Mouse (Mus musculus) CH12.LX (cell line): ENCODE data around the gene Ap5b1. TPM values are rescaled to one million over a fixed set of nuclear protein-coding genes. Genes with fewer than 3 reads are reported as not detected.

Source experiments
- DNase-seq: peaks from one replicate; pipeline ENCODE4 v3.0.0-alpha.2; 2013; ENCODE audit errors: extremely low read depth
- H3K27ac ChIP-seq: 2 replicates; pipeline ENCODE4 v1.5.1; 2012; ENCODE audit warnings: low read depth, mild to moderate bottlenecking, control low read depth, moderate library complexity; ENCODE audit not compliant: insufficient read depth
- H3K27me3 ChIP-seq: replicated peaks from 2 replicates; pipeline ENCODE3; 2012; ENCODE audit warnings: inconsistent platforms
- H3K36me3 ChIP-seq, 2 experiments: replicated peaks in 1 of 2; 2 replicates each; pipeline versions ENCODE3 to v1.6.1; 2012; ENCODE audit warnings: inconsistent platforms in 1 of 2, low read length in 1 of 2, mild to moderate bottlenecking in 1 of 2, mixed read lengths in 1 of 2, moderate library complexity in 1 of 2; ENCODE audit not compliant: control insufficient read depth in 1 of 2, insufficient read depth in 1 of 2
- H3K4me1 ChIP-seq, 2 experiments: 2 replicates each; pipeline ENCODE4 v1.6.1; 2012; ENCODE audit warnings: inconsistent platforms in 1 of 2, moderate library complexity in 1 of 2; ENCODE audit not compliant: insufficient read depth in 2 of 2, control insufficient read depth in 1 of 2
- H3K4me2 ChIP-seq: 2 replicates; pipeline ENCODE4 v1.6.1; 2012; ENCODE audit warnings: low read depth, mild to moderate bottlenecking, control low read depth; ENCODE audit not compliant: poor library complexity, insufficient read depth, severe bottlenecking
- H3K4me3 ChIP-seq, 3 experiments: fragments of 150-350 bp in 1 of 3; sonication (generic) in 1 of 3; replicated peaks in 1 of 3; 2 replicates each; pipeline versions ENCODE3 to v1.5.1; 2011 to 2012; ENCODE audit warnings: low read depth in 2 of 3, low read length in 2 of 3, mild to moderate bottlenecking in 2 of 3, moderate library complexity in 2 of 3, control low read depth in 1 of 3, improper control_type of control experiment in 1 of 3, inconsistent platforms in 1 of 3, mixed read lengths in 1 of 3; ENCODE audit not compliant: poor library complexity in 1 of 3
- H3K79me2 ChIP-seq: replicated peaks from 2 replicates; pipeline ENCODE4 v1.6.1; 2012; ENCODE audit warnings: mild to moderate bottlenecking, moderate library complexity; ENCODE audit not compliant: control insufficient read depth, poor library complexity, insufficient read depth, severe bottlenecking; ENCODE audit errors: extremely low read depth
- H3K9ac ChIP-seq: 2 replicates; pipeline ENCODE4 v1.6.1; 2012; ENCODE audit warnings: low read depth, mild to moderate bottlenecking, control low read depth, moderate library complexity; ENCODE audit not compliant: insufficient read depth
- H3K9me3 ChIP-seq: replicated peaks from 2 replicates; pipeline ENCODE3; 2012; ENCODE audit warnings: low read length, inconsistent platforms, mixed read lengths
- CHD2 ChIP-seq: IDR thresholded peaks from 2 replicates; pipeline ENCODE4 v1.6.1; 2011; ENCODE audit warnings: low read length, improper control_type of control experiment
- CTCF ChIP-seq, 2 experiments: IDR thresholded peaks in 1 of 2; conservative IDR thresholded peaks in 1 of 2; 2 replicates each; pipeline ENCODE4 v1.5.1; 2011 to 2012; ENCODE audit warnings: low read depth in 2 of 2, low read length in 2 of 2, improper control_type of control experiment in 1 of 2, inconsistent platforms in 1 of 2, mild to moderate bottlenecking in 1 of 2, moderate library complexity in 1 of 2
- E2F4 ChIP-seq: IDR thresholded peaks from 2 replicates; pipeline ENCODE4 v1.6.1; 2011; ENCODE audit warnings: low read depth, low read length, improper control_type of control experiment; ENCODE audit not compliant: insufficient replicate concordance
- EP300 ChIP-seq: IDR thresholded peaks from 2 replicates; pipeline ENCODE4 v1.6.1; 2011; ENCODE audit warnings: low read length, improper control_type of control experiment
- GABPA ChIP-seq: IDR thresholded peaks from 2 replicates; pipeline ENCODE4 v1.6.1; 2012; ENCODE audit warnings: low read depth, low read length, improper control_type of control experiment, inconsistent platforms; ENCODE audit not compliant: insufficient replicate concordance
- HCFC1 ChIP-seq: IDR thresholded peaks from 2 replicates; pipeline ENCODE4 v1.6.1; 2012; ENCODE audit warnings: low read depth, mild to moderate bottlenecking, inconsistent platforms, low read length, improper control_type of control experiment
- IRF4 ChIP-seq: IDR thresholded peaks from 2 replicates; pipeline ENCODE4 v1.6.1; 2014; ENCODE audit warnings: low read depth, mild to moderate bottlenecking, inconsistent platforms, low read length, improper control_type of control experiment
- JUND ChIP-seq: conservative IDR thresholded peaks from 2 replicates; pipeline ENCODE4 v1.6.1; 2011; ENCODE audit warnings: low read depth, low read length, improper control_type of control experiment
- KAT2A ChIP-seq: IDR thresholded peaks from 2 replicates; pipeline ENCODE4 v1.6.1; 2012; ENCODE audit warnings: low read length, improper control_type of control experiment, inconsistent platforms; ENCODE audit not compliant: insufficient replicate concordance
- MAX ChIP-seq: IDR thresholded peaks from 2 replicates; pipeline ENCODE4 v1.6.1; 2011; ENCODE audit warnings: low read length, improper control_type of control experiment
- MEF2A ChIP-seq: IDR thresholded peaks from 2 replicates; pipeline ENCODE4 v1.6.1; 2014; ENCODE audit warnings: low read depth, mild to moderate bottlenecking, inconsistent platforms, low read length, improper control_type of control experiment, borderline replicate concordance
- MXI1 ChIP-seq: IDR thresholded peaks from 2 replicates; pipeline ENCODE4 v1.6.1; 2011; ENCODE audit warnings: mild to moderate bottlenecking, low read depth, low read length, improper control_type of control experiment
- NELFE ChIP-seq: IDR thresholded peaks from 2 replicates; pipeline ENCODE4 v1.6.1; 2011; ENCODE audit warnings: low read depth, low read length, improper control_type of control experiment
- NRF1 ChIP-seq: IDR thresholded peaks from 2 replicates; pipeline ENCODE4 v1.6.1; 2014; ENCODE audit warnings: low read depth, mild to moderate bottlenecking, inconsistent platforms, low read length, improper control_type of control experiment, moderate library complexity
- PAX5 ChIP-seq: IDR thresholded peaks from 2 replicates; pipeline ENCODE4 v1.6.1; 2012; ENCODE audit warnings: low read length, inconsistent platforms, mixed read lengths
- POLR2AphosphoS2 ChIP-seq: IDR thresholded peaks from 2 replicates; pipeline ENCODE4 v1.6.1; 2011; ENCODE audit warnings: low read depth, low read length, improper control_type of control experiment
- RAD21 ChIP-seq: IDR thresholded peaks from 2 replicates; pipeline ENCODE4 v1.6.1; 2011; ENCODE audit warnings: low read depth, mild to moderate bottlenecking, low read length, improper control_type of control experiment, moderate library complexity
- RCOR1 ChIP-seq: conservative IDR thresholded peaks from 2 replicates; pipeline ENCODE4 v1.6.1; 2012; ENCODE audit warnings: low read depth, mild to moderate bottlenecking, inconsistent platforms, low read length, improper control_type of control experiment
- SMC3 ChIP-seq: IDR thresholded peaks from 2 replicates; pipeline ENCODE4 v1.6.1; 2011; ENCODE audit warnings: low read depth, low read length, improper control_type of control experiment
- TBP ChIP-seq: conservative IDR thresholded peaks from 2 replicates; pipeline ENCODE4 v1.6.1; 2011; ENCODE audit warnings: low read depth, low read length, improper control_type of control experiment
- USF1 ChIP-seq: IDR thresholded peaks from 2 replicates; pipeline ENCODE4 v1.6.1; 2014; ENCODE audit warnings: low read depth, mild to moderate bottlenecking, inconsistent platforms, low read length, improper control_type of control experiment
- ZC3H11A ChIP-seq: IDR thresholded peaks from 2 replicates; pipeline ENCODE4 v1.6.1; 2012; ENCODE audit warnings: low read depth, mild to moderate bottlenecking, inconsistent platforms, low read length, improper control_type of control experiment
- ZKSCAN1 ChIP-seq: IDR thresholded peaks from 2 replicates; pipeline ENCODE4 v1.6.1; 2012; ENCODE audit warnings: low read depth, inconsistent platforms, low read length, improper control_type of control experiment, borderline replicate concordance
- ZMIZ1 ChIP-seq: IDR thresholded peaks from 2 replicates; pipeline ENCODE4 v1.6.1; 2012; ENCODE audit warnings: low read depth, mild to moderate bottlenecking, inconsistent platforms, low read length, improper control_type of control experiment
- dilution Hi-C: fragments of 300-500 bp; cut with MboI; formaldehyde crosslinking; loops from 2 replicates; pipeline ENCODE4 v1.14.3; 2020; ENCODE audit warnings: low sequenced_read_pairs; ENCODE audit not compliant: extremely low pct_unique_long_range_greater_than_20kb, extremely low pct_ligation_motif_present
- in situ Hi-C: fragments of 300-500 bp; cut with MboI; formaldehyde crosslinking; loops from 3 replicates; pipeline ENCODE4 v1.14.3; 2019; ENCODE audit warnings: low sequenced_read_pairs, low pct_ligation_motif_present, low pct_unique_long_range_greater_than_20kb, mixed read lengths
- polyA plus RNA-seq: library from polyadenylated mRNA; unstranded; fragments of >175 nt; gene quantifications from 2 replicates; pipeline ENCODE4 v1.2.1, GENCODE M21; 2012; ENCODE audit warnings: low read depth; ENCODE audit not compliant: insufficient read length
- total RNA-seq, 2 experiments: library from RNA; depleted of rRNA; stranded (reverse); fragments of 300-350 nt in 1 of 2; fragments of >200 nt in 1 of 2; gene quantifications; 2 replicates each; pipeline ENCODE4 v1.2.3; 2012 to 2014

The Ap5b1 gene
- total and polyA plus RNA-seq, 3 experiments: 3.6 to 9.6 (median 8.5) TPM

DNA sequence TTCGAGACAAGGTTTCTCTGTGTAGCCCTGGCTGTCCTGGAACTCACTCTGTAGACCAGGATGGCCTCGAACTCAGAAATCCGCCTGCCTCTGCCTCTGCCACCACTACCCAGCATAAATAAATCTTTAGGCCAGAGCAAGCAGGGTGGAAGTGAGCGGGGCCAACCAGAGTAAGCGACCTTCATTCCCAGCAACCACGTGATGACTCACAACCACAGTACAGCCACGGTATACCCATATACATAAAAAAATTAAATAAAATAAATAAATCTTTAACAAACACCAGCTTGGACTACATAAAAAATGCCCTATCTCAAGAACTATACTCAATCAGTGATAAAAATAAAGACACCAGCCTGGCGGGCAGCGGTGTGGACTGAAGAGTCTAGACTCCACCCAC is 24.5 kb upstream of the Ap5b1 start:
- dilution Hi-C loops (no loop called here), in situ Hi-C loops (no loop called here)
- no peak overlapping the region for H3K9ac ChIP-seq
- TF ChIP-seq USF1 (no peak), MXI1 (no peak), RAD21 (no peak), EP300 (no peak), TBP (no peak), JUND (no peak), E2F4 (no peak), MEF2A (no peak), MAX (no peak), RCOR1 (no peak), ZKSCAN1 (no peak), POLR2AphosphoS2 (no peak), CHD2 (no peak), HCFC1 (no peak), IRF4 (no peak), CTCF (conservative IDR thresholded peaks at IDR 0.05 in 1 of 2, IDR thresholded peaks at IDR 0.05 in 1 of 2; ENCODE audit: low read depth in 2 of 2, low read length in 2 of 2) (no peak)
- H3K4me3 ChIP-seq: no peak overlapping the region
- peaks cover 2% of the 10 kb centered on the region for H3K9me3 ChIP-seq
- no peaks in the 10 kb centered on the region for H3K79me2 ChIP-seq
- H3K27ac ChIP-seq: no peak overlapping the region
- peaks cover 26% of the 10 kb centered on the region for H3K27me3 ChIP-seq
- H3K4me2 ChIP-seq: no peak overlapping the region
- H3K36me3 ChIP-seq: no peaks in the 10 kb centered on the region
- no peak for DNase-seq
- peaks cover 0 to 20% of the 10 kb centered on the region in 2 experiments; a peak in 2 of 4 replicates for H3K4me1 ChIP-seq

DNA sequence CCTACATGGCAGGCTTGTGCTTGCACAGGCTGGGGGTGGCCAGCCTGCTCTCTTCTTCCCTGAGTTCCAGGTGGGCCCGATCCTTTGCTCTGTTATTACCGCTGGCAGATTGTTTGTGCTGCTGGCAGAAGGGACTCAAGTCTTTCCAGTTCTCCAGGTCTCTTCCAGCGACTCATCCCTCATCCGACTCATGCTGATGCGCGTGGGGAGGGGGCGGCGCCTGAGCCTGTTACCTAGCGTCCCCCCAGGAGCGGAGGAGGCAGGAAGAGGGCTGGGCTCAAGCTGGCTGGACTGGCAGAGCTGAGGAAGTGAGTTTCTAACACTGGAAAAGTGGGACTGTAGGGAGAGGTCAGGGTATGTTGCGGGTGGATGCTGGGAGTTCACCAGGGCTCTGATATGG is 23.8 kb upstream of the Ap5b1 start:
- no peak for TF ChIP-seq PAX5
- no peak for TF ChIP-seq MXI1
- TF ChIP-seq CTCF (conservative IDR thresholded peaks at IDR 0.05 in 1 of 2, IDR thresholded peaks at IDR 0.05 in 1 of 2; ENCODE audit: low read depth in 2 of 2, low read length in 2 of 2): no peak
- no peak for TF ChIP-seq EP300
- no peak for TF ChIP-seq SMC3
- TF ChIP-seq NELFE: no peak
- TF ChIP-seq ZC3H11A: no peak
- TF ChIP-seq NRF1: no peak
- no peak for TF ChIP-seq GABPA
- no peak for TF ChIP-seq KAT2A
- TF ChIP-seq ZMIZ1: no peak
- TF ChIP-seq HCFC1: no peak
- in situ Hi-C loops: no loop called here
- H3K4me1 ChIP-seq: peaks cover 0 to 27% of the 10 kb centered on the region in 2 experiments; a peak in 2 of 4 replicates
- dilution Hi-C loops: no loop called here
- H3K27ac ChIP-seq: no peak overlapping the region
- H3K4me2 ChIP-seq: no peak overlapping the region
- no peaks in the 10 kb centered on the region for H3K36me3 ChIP-seq
- no peaks in the 10 kb centered on the region for H3K79me2 ChIP-seq
- peaks cover 23% of the 10 kb centered on the region for H3K27me3 ChIP-seq
- H3K4me3 ChIP-seq: no peak overlapping the region
- H3K9ac ChIP-seq: no peak overlapping the region
- no peak for DNase-seq
- H3K9me3 ChIP-seq: peaks cover 2% of the 10 kb centered on the region
